Mouse (Mus musculus) lung, postnatal 25 days (tissue): Measurements from ENCODE around the gene Galnt7.

Experiments used
- DNase-seq: peaks from one replicate; pipeline ENCODE4 v3.0.0; 2022; ENCODE audit warnings: low spot score

The Galnt7 gene

DNA sequence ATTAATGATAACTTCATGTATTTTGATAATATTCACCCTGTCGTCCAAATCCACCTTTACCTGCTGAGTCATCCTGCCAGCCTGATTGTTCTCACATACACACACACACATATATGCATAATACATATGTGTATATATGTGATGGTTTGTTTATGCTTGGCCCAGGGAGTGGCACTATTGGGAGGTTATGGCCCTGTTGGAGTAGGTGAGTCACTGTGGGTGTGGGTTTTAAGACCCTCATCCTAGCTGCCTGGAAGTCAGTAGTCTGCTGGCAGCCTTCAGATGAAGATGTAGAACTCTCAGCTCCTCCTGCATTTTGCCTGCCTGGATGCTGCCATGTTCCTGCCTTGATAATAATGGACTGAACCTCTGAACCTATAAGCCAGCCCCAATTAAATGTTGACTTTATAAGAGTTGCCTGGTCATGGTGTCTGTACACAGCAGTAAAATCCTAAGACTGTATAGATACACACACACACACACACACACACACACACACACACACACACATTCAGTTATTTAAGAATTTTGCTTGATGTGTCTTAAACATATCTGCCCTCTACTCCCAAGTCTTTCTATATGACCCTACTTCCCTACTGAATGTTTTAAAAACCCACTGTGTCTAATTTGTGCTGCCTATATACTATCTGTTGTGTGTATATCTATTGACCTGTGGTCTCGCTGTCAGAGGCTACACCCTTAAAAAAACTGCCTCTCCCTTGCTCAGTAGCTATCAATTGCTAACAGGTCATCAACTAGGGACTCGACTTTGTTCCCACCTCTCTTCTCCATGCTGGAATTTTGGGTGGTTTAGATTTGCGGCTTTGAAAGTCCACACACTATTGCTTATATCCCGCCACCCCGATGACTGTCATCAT, 23.8 kb downstream of the Galnt7 start:
- no peak for DNase-seq

DNA sequence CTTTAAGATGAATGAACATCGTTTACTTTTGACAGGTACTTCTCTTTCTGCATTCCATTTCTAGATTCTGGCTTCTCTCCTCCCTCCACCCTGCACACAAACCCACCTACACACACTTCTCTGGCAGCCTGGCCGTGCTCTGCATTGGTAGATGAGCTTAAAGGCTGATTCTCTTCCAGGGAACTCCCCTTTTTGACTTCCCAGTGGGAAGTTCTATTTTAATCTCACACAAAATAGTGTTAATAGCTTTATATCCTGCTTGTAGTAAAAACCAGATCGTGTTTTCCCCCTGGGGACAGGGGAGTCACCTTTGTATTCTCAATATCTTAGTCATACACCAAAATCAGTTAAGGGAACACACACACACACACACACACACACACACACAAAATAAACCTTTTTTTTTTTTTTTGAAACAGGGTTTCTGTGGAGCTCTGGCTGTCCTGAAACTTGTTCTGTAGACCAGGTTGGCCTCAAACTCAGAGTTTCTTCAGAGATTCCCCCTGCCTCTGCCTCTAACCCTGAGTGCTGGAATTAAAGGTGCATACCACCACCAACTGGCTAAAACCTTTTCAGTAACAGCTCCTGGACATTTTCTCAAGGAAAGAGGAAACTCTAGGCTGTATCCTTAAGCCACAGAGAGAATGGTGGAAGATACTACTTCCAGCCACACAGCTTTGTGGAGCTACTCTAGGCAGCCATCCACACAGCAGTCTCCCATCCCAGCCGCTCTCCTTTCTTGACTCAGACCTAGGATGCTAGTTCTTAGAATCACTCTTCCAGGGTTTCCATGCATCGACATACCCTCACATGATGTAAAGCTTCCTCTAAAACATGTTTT, 24.7 kb downstream of the Galnt7 start:
- no peak for DNase-seq

DNA sequence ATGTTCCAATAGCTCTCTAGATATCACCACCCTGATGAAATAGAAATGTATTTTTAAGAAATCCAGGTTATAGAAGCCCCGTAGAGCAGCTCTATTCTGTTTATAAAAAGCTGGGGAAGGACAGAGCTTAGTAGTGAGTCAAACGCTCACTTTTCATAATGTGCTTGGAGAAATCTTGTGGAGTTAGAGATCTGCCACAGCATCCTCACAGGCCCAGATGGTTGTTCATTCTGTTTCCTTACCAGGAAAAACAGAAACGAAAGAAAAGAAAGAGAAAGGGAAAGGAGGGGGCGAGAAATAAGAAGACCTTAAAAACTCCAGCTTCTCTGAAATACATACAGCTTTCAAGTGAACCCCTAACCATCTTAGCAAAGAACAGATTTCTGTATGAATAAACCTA, 28.9 kb downstream of the Galnt7 start:
- DNase-seq = no peak

DNA sequence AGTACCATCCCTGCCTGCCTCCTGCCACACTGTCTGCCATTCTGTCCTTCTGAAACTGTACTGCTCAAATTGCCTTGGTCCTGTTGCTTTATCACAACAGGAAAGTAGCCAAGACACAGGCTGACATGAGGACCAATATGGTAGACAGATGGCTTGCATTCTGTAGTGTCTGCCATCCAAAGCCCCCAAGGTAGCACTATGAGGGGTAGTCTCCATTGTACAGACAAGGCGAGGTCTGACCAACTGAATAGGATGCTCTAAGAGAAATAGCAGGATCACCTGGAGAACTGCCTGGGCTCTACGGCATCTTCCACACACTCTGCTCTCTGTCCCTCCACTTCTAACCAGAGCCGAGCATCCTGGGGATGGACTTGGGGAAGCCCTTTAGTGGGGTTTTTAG, 29.8 kb downstream of the Galnt7 start:
- DNase-seq = no peak

DNA sequence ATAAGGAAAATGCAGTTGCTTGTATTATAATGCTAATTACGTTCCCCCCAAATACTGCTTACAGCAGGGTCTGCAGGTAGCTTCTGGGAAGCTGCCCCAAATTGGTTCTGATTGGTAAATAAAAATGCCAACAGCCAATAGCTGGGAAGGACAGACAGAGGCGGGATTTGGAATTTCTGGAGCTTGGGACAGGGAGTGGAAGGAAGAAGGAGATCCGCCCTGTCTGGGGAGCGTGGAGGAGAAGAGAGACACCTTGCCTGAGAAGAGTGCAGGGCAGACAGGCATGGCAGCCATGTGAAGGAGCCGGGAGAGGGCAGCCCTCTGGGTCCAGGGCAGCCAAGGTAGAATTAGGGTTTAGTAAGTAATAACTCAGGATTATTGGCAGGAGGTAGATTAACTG, 35.9 kb downstream of the Galnt7 start:
- DNase-seq = no peak

DNA sequence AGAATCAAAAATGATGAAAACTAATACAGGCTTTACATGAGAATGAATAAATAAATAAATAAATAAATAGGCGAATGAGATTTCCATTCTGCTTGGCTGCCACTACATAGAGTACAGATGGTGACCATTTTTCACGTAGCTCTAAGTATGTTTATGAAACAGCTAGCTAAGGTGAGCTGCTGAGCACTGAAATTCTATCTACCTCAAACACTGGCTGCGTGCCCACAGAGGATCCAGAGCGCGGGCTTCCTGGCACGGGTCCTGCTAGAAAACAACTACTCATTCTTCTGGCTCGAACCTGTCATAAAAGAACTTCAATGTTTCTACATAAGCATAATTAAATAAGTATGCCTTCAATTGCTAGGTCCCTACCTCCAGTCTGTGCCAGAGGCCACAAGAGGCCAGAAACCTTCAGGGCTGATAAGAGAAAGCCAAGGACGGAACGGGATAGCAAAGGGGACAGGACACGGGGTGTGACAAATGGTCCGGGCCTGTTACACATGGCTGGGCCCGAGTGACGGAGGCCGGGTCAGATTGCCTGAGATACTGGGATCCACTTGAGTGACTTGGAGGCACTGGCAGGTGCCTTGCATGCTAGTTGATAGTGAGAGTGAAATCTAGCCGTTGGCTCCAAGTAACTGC, 37.7 kb downstream of the Galnt7 start:
- peak; percentile 15 for DNase-seq

DNA sequence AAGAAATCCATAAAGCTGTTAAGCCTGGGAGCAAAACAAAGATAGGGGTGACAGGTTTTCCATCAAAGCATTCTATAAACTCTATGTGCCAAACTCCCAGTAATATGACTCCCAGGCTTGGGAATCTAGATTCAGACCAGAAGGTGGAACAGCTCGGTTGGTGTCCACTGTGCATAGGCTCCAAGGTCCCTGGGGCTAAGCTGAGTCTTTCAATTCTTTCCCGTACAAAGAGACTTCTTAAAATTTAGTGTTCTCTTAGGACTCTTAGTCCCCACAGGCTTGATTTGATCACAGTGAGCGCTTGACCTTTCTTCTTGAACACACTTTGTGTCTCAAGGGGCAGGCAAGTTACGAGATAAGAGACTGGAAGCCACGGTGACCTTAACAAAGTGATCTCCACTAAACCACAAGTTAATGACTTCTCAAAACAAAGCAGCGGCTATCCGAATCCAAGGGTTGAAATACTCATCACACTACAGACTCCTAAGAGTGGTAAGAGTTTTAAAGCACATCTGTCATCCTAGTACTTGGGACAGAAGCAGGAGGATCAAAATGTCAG, 41.3 kb downstream of the Galnt7 start:
- no peak for DNase-seq

DNA sequence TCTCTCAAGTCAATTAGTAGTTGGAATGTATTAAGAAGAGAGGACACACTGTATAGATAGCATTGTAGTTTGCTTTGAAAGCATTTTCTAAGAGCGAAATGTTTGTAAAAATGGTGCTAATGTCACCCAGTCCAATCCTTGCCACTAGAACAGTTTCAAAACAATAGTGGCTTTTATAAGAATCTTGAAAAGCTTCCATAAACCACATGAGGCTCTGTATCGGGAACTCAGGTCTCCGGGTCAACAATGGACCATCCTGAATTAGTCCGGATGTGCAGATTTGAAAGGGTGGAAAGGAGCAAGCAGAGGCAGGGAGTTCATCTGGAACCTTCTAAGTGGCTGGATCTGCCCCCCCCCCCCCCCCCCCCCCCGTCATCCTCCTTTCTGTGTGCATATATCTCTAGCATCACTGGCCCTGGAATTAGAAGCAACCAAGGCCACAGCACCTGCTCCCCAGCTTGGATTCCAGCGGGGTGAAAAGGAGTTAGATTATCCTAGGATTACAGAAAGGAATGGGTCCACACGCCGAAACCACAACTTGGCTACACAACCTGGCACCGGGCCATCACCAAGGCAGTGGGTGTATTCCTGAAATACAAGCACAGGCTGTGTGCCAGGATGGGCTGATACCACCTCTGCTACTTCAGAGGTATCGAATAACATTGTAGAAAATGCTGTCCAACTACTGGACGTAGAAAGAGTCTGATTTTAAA, 42.0 kb downstream of the Galnt7 start:
- DNase-seq = no peak

DNA sequence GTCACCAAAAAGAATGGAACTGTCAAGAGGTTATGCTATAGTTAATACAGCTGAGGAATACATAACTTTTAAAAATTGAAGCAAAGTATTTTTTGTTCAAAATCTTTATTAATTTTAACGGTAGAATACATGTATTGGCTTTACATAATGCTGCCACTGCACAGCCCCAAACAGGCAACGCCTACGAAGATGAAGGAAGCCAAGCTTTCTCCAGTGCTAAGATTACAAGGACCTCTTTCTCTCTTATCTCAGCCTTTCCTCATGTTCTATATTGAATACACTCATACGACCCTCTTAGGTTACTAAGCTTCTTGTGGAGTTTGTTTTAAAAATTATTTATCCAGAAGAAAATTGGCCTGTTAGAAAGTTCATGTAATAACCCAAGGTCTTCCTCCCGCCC, 50.3 kb downstream of the Galnt7 start:
- DNase-seq = no peak

DNA sequence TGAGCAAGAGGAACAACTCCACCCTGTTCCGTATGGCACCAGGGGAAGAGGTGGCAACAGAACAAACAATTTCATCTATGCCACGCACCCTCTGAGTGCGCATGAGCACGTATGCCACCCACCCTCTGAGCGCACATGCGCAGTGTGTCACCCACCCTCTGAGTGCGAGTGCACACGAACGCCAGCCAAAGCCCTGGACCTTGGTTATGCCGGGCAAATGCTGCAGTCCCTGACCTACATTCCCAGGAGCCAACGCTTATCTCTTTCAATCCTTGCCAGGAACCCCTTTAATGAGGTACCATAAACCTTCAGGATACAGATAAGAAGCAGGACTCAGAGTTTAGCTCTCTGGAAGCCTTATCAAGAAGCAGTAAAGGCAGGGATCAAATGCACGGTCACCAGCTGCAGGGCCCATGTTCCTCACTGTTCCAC, 50.8 kb downstream of the Galnt7 start:
- DNase-seq = peak; percentile 53

DNA sequence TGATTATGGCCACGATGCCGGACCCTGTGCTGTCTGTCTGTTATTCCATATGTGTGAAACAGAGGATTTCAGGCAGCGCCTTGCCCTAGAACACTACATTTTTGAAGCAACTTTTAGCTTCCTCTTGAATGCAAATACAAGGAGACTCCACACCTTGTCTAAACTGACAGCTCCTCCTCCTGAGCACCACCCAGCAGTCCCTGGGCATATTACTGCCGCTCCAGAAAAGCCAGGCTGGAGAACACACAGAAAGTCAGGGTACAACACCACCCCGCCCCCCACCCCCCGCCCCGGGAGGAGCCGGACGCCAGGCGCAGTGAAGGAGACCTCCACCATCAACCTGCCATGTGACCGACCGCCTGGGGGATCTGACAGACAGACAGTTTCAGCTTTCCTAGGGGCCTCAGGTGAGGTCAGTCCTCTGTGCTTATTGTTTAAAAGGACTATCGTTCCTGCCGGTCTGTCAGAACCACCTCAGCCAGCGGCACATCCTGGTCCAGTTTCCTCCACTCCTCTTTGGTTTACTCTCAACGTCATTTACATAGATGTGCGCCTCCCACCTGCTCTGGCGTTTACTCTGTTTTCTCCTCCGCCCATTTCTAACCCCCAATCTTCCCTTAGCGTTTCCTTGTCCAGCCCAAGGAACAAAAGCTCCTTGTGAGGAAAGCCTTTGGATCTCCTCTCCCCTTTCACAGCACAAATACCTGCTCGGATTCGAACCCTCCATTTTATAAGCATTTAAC, 52.8 kb downstream of the Galnt7 start:
- no peak for DNase-seq

DNA sequence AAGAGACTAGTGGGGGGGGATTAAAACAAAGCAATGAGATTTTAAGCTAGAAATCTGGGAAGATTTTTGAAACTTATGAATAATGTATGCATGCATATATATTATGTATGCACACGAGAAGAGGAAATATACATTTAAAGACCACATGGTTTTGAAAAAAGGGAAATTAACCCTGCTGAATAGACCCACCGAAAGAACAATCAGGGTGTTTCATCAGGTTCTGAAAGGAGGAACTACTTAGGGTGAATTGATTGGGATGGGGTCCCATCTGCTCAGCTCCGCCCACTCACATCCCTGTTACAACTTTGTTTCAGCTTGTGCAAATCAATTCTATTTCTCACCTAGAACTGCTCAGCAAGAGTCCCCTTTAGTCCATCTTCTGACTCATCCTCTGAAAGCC, 57.0 kb downstream of the Galnt7 start:
- no peak for DNase-seq

DNA sequence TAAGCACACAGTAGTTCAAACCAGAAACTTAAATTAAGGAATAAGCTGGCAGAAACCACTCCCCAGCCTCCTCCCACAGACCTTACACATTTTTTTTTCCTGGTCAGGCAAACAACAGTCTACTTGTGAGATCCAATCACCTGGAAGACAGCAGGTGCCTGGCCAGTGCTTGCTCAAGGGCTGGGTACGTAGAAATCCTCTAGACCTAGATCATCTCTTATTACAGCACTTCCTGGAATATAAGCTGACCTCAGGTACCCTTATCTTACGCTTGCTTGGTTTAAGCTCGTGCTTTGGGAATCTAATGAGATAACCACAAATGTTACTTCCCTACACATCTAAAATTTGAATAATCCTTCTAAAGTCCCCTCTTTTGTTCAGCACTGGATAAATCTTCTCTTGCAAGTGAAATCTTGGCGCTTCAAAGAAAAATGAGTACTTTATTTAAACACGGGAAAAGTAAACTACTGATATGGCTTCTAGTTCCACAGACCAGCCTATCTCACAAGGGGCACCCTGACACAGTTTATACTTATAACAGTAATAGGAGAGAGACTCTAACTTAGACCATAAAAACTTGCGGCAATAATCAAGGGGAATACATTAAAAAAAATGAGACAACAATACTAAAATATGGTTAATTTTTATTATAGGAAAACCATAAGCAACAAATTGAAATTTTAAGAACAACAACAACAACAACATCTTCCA, 58.5 kb downstream of the Galnt7 start:
- DNase-seq = peak; percentile 8

DNA sequence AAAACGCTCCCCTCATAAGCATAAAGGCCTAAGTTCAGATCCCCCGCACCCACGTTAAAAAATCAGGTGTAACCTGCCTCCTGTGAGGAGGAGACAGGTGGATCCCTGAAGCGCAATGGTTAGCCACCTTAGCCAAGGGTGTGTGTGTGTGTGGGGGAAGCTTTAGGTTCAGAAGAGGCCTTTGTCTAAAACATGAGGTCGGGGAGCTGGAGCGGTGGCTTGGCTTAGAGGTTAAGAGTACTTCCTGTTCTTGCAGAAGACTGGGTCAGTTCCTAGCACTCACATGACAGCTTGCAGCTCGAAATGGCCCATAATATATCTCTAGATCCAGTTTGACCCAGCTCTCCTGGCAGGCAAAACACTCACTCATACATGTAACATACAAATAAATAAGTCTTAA, 60.2 kb downstream of the Galnt7 start:
- no peak for DNase-seq

DNA sequence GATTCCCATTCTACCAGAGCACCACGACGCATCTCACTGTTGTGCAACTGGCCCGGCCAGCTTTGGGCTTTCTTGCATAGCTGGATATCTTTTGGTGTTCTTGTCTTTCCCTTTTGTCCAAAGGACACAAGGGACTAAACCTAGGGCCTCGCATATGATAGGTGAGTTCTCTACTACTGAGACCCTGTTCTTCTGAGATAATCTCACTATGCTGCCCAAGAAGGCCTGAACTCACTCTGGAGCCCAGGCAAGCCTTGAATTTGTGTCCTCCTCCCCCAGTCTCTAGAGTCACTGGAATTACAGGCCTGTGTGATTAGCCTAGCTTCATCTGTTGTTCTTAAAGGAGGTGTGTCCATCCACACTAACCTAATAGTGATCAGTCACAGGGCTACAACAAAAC, 61.2 kb downstream of the Galnt7 start:
- DNase-seq = no peak

DNA sequence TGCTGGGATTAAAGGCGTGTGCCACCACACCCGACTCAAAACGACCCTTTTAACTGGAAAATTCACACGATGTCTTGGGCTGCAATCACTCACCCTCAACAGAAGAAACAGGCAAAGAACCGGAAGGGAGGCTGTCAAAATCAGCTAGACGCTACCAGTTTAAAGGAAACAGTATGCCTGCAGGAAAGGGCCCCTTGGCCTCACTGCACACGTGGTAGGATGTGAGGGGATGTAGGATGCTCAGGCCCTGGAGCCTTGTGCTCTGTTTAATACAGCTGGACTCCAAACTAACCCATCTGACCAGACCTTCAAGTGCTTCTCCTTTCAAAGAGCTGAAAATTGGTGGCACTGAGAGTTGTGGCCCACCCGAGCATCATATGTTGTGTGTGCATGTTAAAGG, 62.8 kb downstream of the Galnt7 start:
- no peak for DNase-seq

DNA sequence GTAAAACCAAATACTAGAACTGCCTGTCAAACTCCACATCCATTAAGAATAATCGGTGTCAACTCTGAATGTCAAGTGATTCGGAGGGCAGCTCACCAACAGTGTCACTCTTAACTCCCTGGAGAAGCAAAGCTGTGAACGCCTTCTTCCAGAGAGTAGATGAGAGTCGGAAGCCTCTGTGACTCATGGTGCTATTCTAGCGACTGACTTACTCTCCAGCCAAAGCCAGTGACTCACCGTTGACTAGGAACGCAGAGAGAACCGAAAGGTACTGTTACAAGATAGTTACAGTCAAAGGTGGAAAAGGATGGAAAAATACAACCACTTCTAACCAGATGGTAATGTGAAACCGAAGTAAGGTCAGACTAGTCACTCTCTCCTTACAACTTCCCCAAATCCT, 63.7 kb downstream of the Galnt7 start:
- DNase-seq = no peak

DNA sequence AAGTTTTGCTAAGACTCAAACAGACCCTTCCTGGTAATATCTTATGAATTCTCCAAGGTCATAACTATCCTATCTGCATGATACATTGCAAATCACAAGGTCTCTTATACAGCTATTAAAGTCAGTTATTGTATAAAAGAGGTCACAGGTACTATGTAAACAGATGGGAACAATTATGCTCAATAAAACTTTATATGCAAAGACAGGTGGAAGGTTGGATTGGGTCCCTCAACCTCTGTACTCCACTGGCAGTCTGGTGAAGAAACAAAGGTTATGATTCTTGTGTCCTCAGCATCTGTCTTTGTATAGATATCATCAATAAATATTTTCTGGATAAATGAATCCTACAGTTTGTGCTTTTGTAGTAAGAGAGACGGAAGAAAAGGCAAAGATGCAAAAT, 64.2 kb downstream of the Galnt7 start:
- no peak for DNase-seq

DNA sequence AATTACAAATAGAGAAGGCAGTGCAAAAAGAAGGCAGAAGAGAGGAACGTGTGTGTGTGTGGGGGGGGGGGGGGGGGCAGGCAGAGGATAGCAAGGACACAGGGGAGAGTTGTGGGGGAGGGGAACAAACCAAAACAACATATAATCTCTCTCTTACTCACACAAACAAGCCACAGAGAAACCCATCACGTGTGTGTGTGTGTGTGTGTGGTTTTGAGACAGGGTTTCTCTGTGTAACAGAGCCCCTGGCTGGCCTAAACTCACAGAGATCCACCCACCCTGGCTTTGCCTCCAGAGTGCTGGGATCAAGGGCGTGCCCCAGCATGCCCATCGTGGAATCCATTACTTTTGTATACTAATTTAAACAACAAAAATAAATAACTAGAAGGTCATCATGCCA, 66.2 kb downstream of the Galnt7 start:
- DNase-seq = no peak

DNA sequence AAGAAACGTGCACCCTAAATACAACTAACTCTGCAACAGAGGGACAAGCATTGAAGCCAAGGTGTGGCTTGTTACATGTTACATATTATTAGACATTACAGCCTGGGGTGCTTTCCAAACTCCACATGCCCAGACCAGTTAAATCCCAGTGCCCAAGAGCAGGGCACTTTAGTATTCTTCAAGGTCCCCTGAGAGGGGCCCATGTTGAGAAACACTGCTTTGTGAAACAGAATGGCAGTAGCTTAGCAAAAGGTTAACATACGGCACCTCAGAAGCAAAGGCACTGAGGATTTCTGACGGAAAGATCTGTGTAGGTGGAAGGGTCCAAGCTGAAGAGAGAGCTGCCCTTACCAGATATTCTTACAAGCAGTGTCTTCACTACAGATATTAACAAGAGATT, 67.0 kb downstream of the Galnt7 start:
- DNase-seq = no peak

DNA sequence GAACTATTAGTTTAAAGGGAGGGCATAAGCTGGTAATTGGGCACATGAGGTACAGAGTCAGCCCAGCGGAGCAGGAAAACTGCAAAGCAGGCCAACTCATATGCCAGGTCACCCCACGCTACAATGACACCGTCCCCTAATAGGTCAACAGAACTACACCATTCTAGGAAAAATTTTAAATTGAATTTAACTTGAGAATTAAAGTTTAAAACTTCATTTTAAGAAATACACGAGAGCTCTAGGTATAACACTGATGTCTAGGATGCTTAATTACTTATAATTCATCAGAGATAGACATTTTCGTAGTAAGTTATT, 67.7 kb downstream of the Galnt7 start:
- DNase-seq = no peak
